Mouse (Mus musculus): ENCODE results near the gene Mydgf. TPM values are rescaled to one million over a fixed set of nuclear protein-coding genes. Genes with fewer than 3 reads are reported as not detected.
A peak's percentile ranks its signal among the peaks of the same experiment; 100 is the strongest.

The Mydgf gene
- polyA plus RNA-seq, 1 experiment from 2014 or later: 94.7 TPM

DNA sequence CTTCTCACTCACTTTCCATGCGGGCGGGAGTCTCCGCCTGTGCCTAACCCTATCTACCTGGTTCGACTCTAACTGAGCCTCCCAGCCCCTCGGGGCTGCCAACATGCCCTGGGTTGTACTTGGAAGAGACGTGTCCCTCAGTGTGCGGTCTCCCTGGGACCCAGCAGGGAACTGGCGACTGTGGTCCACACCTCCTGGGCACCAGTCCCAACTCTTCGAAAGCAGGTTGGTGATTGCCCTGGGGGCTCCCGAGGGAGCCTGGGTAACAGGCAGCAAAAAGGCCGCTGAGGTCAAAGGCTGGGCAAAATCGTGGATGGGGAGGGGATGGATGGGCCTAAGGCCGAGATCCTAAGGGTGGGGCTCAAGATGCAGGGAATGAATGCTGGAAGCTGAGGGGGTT, 34.0 kb upstream of the Mydgf start:
- ATAC-seq (ENCODE audit: insufficient number of reproducible peaks, insufficient read depth, low FRiP score, low read depth): no peak
- H3K4me2 ChIP-seq (replicated peaks; ENCODE audit: low read depth, low read length): peak overlapping the region; percentile 92
- peak overlapping the region; percentile 82 for H3K4me3 ChIP-seq (ENCODE audit: low read depth, low read length)
- H3K9me3 ChIP-seq (ENCODE audit: control insufficient read depth, low read depth, low read length): no peaks in the 10 kb centered on the region
- peak overlapping the region; percentile 87 for H3K9ac ChIP-seq (replicated peaks; ENCODE audit: low read depth, low read length)
- no peak overlapping the region for H3K27ac ChIP-seq (ENCODE audit: low read length)
- H3K27me3 ChIP-seq (ENCODE audit: control insufficient read depth, insufficient read depth, low read length): no peaks in the 10 kb centered on the region
- WGBS: 64% methylated on average over 13 of the region's 13 CpGs
- peaks cover 17% of the 10 kb centered on the region for H3K4me1 ChIP-seq (ENCODE audit: control insufficient read depth, insufficient read depth, low read length)
- 0 out of 2 replicates have a peak, but pooled peaks cover 2% of the 10 kb centered on the region for H3K36me3 ChIP-seq (ENCODE audit: control insufficient read depth, insufficient read depth, low read length)

DNA sequence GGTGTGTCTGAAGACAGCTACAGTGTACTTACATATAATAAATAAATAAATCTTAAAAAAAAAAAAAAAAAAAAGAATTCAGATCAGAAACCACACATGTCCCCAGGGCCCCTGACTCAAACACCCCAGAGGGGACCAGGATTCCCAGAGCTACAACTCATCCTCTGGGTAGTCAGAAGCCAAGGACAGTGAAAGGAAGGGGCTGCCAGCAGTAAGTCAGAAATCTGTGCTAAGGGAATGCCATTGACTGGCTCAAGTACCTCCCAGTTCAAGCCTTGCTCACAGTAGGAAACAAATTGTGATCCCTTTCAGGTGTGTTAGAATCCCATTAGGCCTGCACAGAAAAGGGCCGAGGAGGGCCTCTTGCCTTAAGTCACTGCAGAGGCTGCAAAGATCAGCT, 30.5 kb upstream of the Mydgf start:
- ATAC-seq (ENCODE audit: insufficient number of reproducible peaks, insufficient read depth, low FRiP score, low read depth): no peak
- no peak overlapping the region for H3K4me2 ChIP-seq (replicated peaks; ENCODE audit: low read depth, low read length)
- no peaks in the 10 kb centered on the region for H3K9me3 ChIP-seq (ENCODE audit: control insufficient read depth, low read depth, low read length)
- 90% methylated on average over 1 of the region's 1 CpGs for WGBS
- H3K4me1 ChIP-seq (ENCODE audit: control insufficient read depth, insufficient read depth, low read length): peaks cover 18% of the 10 kb centered on the region
- H3K36me3 ChIP-seq (ENCODE audit: control insufficient read depth, insufficient read depth, low read length): peaks cover 27% of the 10 kb centered on the region
- H3K27ac ChIP-seq (ENCODE audit: low read length): no peak overlapping the region
- no peak overlapping the region for H3K4me3 ChIP-seq (ENCODE audit: low read depth, low read length)
- H3K27me3 ChIP-seq (ENCODE audit: control insufficient read depth, insufficient read depth, low read length): no peaks in the 10 kb centered on the region
- H3K9ac ChIP-seq (replicated peaks; ENCODE audit: low read depth, low read length): no peak overlapping the region

DNA sequence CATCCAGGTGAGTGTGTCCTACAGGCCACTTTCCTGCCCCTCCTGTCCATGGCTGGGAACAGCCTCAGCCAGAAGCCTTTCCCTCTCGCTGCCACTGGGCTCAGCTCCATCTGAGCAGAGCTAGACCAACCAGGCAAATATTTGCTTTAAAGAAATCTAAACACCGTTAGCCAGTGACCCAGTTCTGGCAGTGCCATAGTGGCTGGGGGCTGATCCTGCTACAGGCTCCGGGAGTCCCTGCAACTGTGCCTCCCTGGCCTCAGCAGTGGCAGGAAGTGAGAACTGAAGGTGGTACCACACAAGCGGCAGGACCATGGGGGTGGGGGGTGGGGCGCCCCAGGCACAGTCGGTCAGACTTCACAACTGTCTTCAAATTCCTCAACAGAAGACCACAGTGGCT, 29.0 kb upstream of the Mydgf start:
- Histone ChIP-seq H3K4me1 (ENCODE audit: control insufficient read depth, insufficient read depth, low read length) (peaks cover 13% of the 10 kb centered on the region), H3K27me3 (ENCODE audit: control insufficient read depth, insufficient read depth, low read length) (no peaks in the 10 kb centered on the region), H3K27ac (ENCODE audit: low read length) (no peak overlapping the region), H3K4me2 (replicated peaks; ENCODE audit: low read depth, low read length) (no peak overlapping the region), H3K9me3 (ENCODE audit: control insufficient read depth, low read depth, low read length) (no peaks in the 10 kb centered on the region), H3K4me3 (ENCODE audit: low read depth, low read length) (no peak overlapping the region), H3K36me3 (ENCODE audit: control insufficient read depth, insufficient read depth, low read length) (peaks cover 38% of the 10 kb centered on the region), H3K9ac (replicated peaks; ENCODE audit: low read depth, low read length) (0 out of 2 replicates have a peak overlapping the region, but pooled peaks have one; percentile 14)
- peak; percentile 56 for ATAC-seq (ENCODE audit: insufficient number of reproducible peaks, insufficient read depth, low FRiP score, low read depth)
- WGBS: 36% methylated on average over 6 of the region's 6 CpGs

DNA sequence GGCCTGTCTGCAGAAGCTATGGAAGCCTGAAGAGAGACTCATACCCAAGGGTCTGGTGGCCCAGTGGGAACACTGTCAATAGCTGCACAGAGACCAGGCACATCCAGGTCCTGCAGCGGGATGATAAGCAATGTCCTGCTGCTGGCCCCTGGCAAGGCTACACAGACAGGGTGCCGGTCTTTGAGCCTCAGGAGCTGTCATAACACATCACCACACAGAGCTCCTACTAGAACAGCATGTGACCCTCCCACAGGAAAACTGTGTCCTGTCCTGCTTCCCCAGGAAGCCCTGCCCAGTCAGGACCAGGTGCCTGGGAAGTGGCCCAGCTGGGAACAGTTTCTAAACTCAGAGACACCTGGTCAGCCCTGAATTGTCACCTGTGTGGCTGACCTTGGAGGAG, 27.4 kb upstream of the Mydgf start:
- Histone ChIP-seq H3K9ac (replicated peaks; ENCODE audit: low read depth, low read length) (no peak overlapping the region), H3K27ac (ENCODE audit: low read length) (no peak overlapping the region), H3K9me3 (ENCODE audit: control insufficient read depth, low read depth, low read length) (no peaks in the 10 kb centered on the region), H3K36me3 (ENCODE audit: control insufficient read depth, insufficient read depth, low read length) (peaks cover 49% of the 10 kb centered on the region), H3K4me3 (ENCODE audit: low read depth, low read length) (no peak overlapping the region), H3K4me1 (ENCODE audit: control insufficient read depth, insufficient read depth, low read length) (0 out of 2 replicates have a peak, but pooled peaks cover 7% of the 10 kb centered on the region), H3K4me2 (replicated peaks; ENCODE audit: low read depth, low read length) (no peak overlapping the region), H3K27me3 (ENCODE audit: control insufficient read depth, insufficient read depth, low read length) (no peaks in the 10 kb centered on the region)
- 81% methylated on average over 2 of the region's 2 CpGs for WGBS
- no peak for ATAC-seq (ENCODE audit: insufficient number of reproducible peaks, insufficient read depth, low FRiP score, low read depth)

DNA sequence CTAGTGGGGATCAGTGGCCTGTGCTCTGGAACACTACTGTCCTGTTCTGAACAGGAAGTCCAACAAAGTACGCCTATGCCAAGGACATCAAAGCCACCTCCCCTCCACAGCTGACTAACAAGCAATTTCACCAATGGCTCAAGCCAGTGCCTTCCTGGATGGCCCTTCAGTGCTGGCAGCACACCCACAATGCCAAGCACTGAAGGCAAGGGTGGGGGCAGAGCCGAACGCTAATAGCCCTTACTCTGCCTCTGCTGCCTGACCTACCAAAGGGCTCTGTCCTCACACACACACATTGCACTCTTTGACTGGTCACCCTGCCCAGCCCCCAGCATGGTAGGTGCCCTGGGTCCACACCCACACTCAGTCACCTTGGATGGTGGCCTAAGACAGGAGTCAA, 25.1 kb upstream of the Mydgf start:
- Histone ChIP-seq H3K27me3 (ENCODE audit: control insufficient read depth, insufficient read depth, low read length) (no peaks in the 10 kb centered on the region), H3K36me3 (ENCODE audit: control insufficient read depth, insufficient read depth, low read length) (peaks cover 66% of the 10 kb centered on the region), H3K9ac (replicated peaks; ENCODE audit: low read depth, low read length) (no peak overlapping the region), H3K4me2 (replicated peaks; ENCODE audit: low read depth, low read length) (no peak overlapping the region), H3K4me1 (ENCODE audit: control insufficient read depth, insufficient read depth, low read length) (0 out of 2 replicates have a peak, but pooled peaks cover 7% of the 10 kb centered on the region), H3K4me3 (ENCODE audit: low read depth, low read length) (no peak overlapping the region), H3K27ac (ENCODE audit: low read length) (no peak overlapping the region), H3K9me3 (ENCODE audit: control insufficient read depth, low read depth, low read length) (no peaks in the 10 kb centered on the region)
- no peak for ATAC-seq (ENCODE audit: insufficient number of reproducible peaks, insufficient read depth, low FRiP score, low read depth)
- WGBS: 95% methylated on average over 3 of the region's 3 CpGs

DNA sequence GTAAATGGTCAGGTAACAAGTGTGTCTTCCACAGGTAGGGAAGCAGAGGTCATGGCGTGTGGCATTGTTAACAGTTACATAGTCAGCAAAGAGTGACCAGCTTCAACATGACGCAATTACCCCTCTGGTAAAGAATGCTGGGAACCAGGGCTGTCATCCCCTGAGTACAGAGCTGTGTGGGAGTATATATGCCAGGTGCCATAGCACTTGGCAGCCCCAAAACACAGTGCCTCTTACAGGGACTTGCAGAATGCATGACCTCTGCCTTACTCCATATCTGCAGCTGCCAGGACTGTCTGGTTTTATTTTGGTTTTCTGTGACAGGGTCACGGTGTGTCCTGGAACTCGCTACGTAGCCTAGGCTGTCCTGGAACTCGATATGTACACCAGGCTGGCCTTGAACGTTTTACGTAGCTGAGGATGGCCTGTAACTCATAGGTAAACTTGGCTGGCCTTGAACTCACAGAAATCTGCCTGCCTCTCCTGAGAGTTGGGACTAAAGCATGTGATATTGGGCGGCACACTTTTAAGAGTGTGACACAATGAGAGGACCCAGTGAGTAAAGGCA, 24.3 kb upstream of the Mydgf start:
- Histone ChIP-seq H3K27me3 (ENCODE audit: control insufficient read depth, insufficient read depth, low read length) (no peaks in the 10 kb centered on the region), H3K4me2 (replicated peaks; ENCODE audit: low read depth, low read length) (no peak overlapping the region), H3K36me3 (ENCODE audit: control insufficient read depth, insufficient read depth, low read length) (peaks cover 74% of the 10 kb centered on the region), H3K9me3 (ENCODE audit: control insufficient read depth, low read depth, low read length) (no peaks in the 10 kb centered on the region), H3K4me1 (ENCODE audit: control insufficient read depth, insufficient read depth, low read length) (0 out of 2 replicates have a peak, but pooled peaks cover 5% of the 10 kb centered on the region), H3K27ac (ENCODE audit: low read length) (no peak overlapping the region), H3K9ac (replicated peaks; ENCODE audit: low read depth, low read length) (no peak overlapping the region), H3K4me3 (ENCODE audit: low read depth, low read length) (no peak overlapping the region)
- no peak for ATAC-seq (ENCODE audit: insufficient number of reproducible peaks, insufficient read depth, low FRiP score, low read depth)
- WGBS: 92% methylated on average over 9 of the region's 9 CpGs

DNA sequence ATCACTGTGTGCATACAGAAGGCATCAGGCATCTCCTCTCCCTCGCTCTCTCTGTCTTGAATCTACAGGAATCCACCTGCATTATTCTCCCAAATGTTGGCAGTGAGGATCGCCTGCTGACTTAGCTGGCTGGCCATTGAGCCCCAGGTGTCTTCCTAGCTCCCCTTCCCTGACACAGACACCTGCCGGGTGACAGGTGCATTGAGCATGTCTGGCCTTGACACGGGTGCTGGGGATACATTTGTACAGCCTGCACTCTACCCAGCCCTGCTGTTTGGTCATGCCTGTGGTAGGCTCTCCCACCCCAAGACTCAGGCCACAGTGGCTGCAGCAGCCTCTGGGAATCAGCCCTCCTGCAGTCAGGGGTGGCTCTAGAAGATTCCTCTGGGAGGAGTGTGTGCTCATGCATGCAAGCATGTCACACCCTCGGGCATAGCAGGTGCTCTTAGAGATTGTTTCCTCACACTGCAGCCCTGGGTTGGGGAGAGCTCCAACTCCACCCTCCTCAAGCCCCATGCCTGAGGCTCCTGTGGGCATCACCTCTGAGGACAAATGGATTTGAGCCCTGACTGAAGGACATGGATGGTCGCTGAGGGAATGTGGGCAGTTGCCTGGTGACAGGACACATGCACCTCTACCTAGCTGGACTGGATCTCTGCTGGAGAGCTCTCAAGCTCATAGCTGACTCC, 23.4 kb upstream of the Mydgf start:
- Histone ChIP-seq H3K36me3 (ENCODE audit: control insufficient read depth, insufficient read depth, low read length) (peaks cover 82% of the 10 kb centered on the region), H3K27me3 (ENCODE audit: control insufficient read depth, insufficient read depth, low read length) (no peaks in the 10 kb centered on the region), H3K9ac (replicated peaks; ENCODE audit: low read depth, low read length) (no peak overlapping the region), H3K4me1 (ENCODE audit: control insufficient read depth, insufficient read depth, low read length) (no peaks in the 10 kb centered on the region), H3K4me3 (ENCODE audit: low read depth, low read length) (no peak overlapping the region), H3K4me2 (replicated peaks; ENCODE audit: low read depth, low read length) (no peak overlapping the region), H3K27ac (ENCODE audit: low read length) (no peak overlapping the region), H3K9me3 (ENCODE audit: control insufficient read depth, low read depth, low read length) (no peaks in the 10 kb centered on the region)
- WGBS: 76% methylated on average over 6 of the region's 6 CpGs
- ATAC-seq (ENCODE audit: insufficient number of reproducible peaks, insufficient read depth, low FRiP score, low read depth): no peak

DNA sequence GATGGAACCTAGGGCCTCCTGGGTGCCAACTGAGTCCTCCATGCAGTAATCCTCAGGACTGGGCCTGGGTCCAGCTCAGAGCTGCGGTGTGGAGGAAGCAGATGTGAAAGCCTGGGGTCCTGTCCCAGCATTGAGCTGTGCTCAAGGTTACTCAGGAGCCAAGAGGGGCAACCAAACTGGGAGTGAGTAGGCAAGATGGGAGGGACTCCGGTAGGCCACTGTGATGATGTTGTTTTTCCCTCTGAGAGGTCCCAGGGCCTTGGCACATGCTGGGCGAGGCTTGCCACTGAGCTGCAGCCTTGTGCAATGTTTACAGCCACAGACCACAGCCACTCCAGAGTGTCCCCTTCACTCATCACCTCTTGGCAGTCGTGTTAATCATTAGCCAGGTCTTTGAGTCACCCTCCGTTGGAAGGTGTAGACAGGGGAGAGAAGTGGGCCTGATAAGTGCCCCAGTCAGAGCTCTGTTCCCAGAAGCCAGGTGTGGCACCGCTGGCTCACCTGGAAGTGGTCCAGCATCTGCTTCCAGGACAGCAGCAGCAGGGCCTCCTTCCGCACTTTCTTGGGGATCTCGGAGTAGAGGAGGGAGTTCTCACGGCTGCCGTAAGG, 22.7 kb upstream of the Mydgf start:
- Histone ChIP-seq H3K27me3 (ENCODE audit: control insufficient read depth, insufficient read depth, low read length) (no peaks in the 10 kb centered on the region), H3K9ac (replicated peaks; ENCODE audit: low read depth, low read length) (no peak overlapping the region), H3K4me1 (ENCODE audit: control insufficient read depth, insufficient read depth, low read length) (no peaks in the 10 kb centered on the region), H3K9me3 (ENCODE audit: control insufficient read depth, low read depth, low read length) (no peaks in the 10 kb centered on the region), H3K27ac (ENCODE audit: low read length) (no peak overlapping the region), H3K36me3 (ENCODE audit: control insufficient read depth, insufficient read depth, low read length) (peaks cover 86% of the 10 kb centered on the region), H3K4me2 (replicated peaks; ENCODE audit: low read depth, low read length) (no peak overlapping the region), H3K4me3 (ENCODE audit: low read depth, low read length) (no peak overlapping the region)
- 83% methylated on average over 10 of the region's 10 CpGs for WGBS
- ATAC-seq (ENCODE audit: insufficient number of reproducible peaks, insufficient read depth, low FRiP score, low read depth): peak; percentile 84

Measured in stomach, embryonic 14.5 days (tissue).